Mouse (Mus musculus) heart, postnatal 0 days (tissue): ENCODE data around the gene Pdxk.

Experiments
- CTCF ChIP-seq: IDR thresholded peaks from 2 replicates; pipeline ENCODE4 v1.5.1; 2016; ENCODE audit warnings: antibody characterized with exemption, control low read depth, low read depth
- EP300 ChIP-seq: IDR thresholded peaks from 2 replicates; pipeline ENCODE4 v1.6.1; 2016; ENCODE audit warnings: antibody characterized with exemption, low read depth

- TF ChIP-seq EP300 (no peak), CTCF (no peak)
Observed at GRCm38 (mm10) chr10:78460463-78460862, 4.3 kb downstream of the Pdxk start.
